Mouse (Mus musculus): Measurements from ENCODE around the gene Ist1. TPM values are rescaled to one million over a fixed set of nuclear protein-coding genes. Genes with fewer than 3 reads are reported as not detected.

Gene Ist1
- 54.9 and 58.1 TPM in 2 replicates for polyA plus RNA-seq (2015; fragmentation: Nextera tagmentation; extraction: Ambion mirVana)

GRCm38 (mm10) chr8:109693146-109693900 is at the start of gene Ist1:
Gene Ist1, minus strand, starts transcription at chr8:109693260.

DNA sequence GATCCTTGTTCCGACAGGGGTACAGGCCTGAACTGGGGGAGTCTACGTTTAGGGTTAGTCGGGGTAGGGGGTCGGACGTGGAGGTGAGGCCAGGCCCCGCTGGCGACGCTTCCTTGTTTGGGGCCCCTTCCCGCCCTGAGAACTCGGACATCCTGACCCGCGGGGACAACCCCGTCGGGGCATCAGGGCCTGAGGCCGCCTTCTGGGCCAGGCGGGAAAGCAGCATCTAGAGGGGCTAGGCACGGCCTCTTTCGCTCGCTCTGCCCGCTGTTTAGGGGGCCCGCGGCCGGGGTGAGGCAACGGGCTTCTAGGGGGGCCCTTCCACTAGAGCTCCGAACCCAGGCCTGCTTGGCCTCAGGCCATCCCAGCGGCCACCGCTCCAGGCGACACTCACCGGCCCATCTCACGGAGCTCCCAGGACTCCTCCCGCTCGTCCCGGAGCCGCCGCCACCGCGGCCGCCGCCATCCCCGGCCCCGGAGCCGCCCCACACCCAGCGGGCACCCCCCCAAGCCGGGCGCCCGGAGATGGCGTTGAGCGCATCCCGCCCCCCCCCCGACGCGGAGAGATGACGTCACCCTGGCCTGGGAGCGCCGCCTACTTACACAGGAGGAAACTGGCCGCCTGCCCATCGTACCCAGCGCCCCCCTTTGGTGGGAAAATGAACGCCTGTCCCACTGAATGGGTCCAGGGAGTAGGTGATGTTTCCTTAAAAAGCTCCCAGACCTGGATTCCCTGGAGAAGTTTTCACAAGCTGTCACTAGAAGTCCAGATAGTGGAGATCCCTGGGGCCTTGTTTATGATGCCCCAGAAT is 44.4 kb upstream of the Ist1 start, which contains the start of gene Atxn1l:
Gene Atxn1l, minus strand, starts transcription at position 503 of the 812 bp plus-strand sequence.

GRCm38 (mm10) chr8:109705320-109706075 is 12.4 kb upstream of the Ist1 start, which contains the start of gene Zfp821:
Gene Zfp821, plus strand, starts transcription at chr8:109705546.

Other genes starting within 250 kb of the Ist1 start
- not detected in 2 replicates for gene Pmfbp1, start 199.2 kb downstream of the Ist1 start, polyA plus RNA-seq (2015; fragmentation: Nextera tagmentation; extraction: Ambion mirVana)
- gene Dhx38, start 127.4 kb downstream of the Ist1 start, polyA plus RNA-seq (2015; fragmentation: Nextera tagmentation; extraction: Ambion mirVana) = 7.0 and 7.3 TPM in 2 replicates
- 17.7 and 17.8 TPM in 2 replicates for gene Txnl4b, start 127.4 kb downstream of the Ist1 start, polyA plus RNA-seq (2015; fragmentation: Nextera tagmentation; extraction: Ambion mirVana)
- gene Hp, start 114.1 kb downstream of the Ist1 start, polyA plus RNA-seq (2015; fragmentation: Nextera tagmentation; extraction: Ambion mirVana) = 3.9 and 48.4 TPM in 2 replicates
- gene Dhodh, start 84.6 kb downstream of the Ist1 start, polyA plus RNA-seq (2015; fragmentation: Nextera tagmentation; extraction: Ambion mirVana) = 19.8 and 22.7 TPM in 2 replicates
- 0.04 and 0.15 TPM in 2 replicates for gene Pkd1l3, start 78.7 kb downstream of the Ist1 start, polyA plus RNA-seq (2015; fragmentation: Nextera tagmentation; extraction: Ambion mirVana)
- 8.3 and 9.0 TPM in 2 replicates for gene Zfp821, start 12.3 kb upstream of the Ist1 start, polyA plus RNA-seq (2015; fragmentation: Nextera tagmentation; extraction: Ambion mirVana)
- 3.2 and 3.3 TPM in 2 replicates for gene Atxn1l, start 44.5 kb upstream of the Ist1 start, polyA plus RNA-seq (2015; fragmentation: Nextera tagmentation; extraction: Ambion mirVana)
- 16.7 and 18.4 TPM in 2 replicates for gene Ap1g1, start 85.3 kb upstream of the Ist1 start, polyA plus RNA-seq (2015; fragmentation: Nextera tagmentation; extraction: Ambion mirVana)
- 0.82 and 1.2 TPM in 2 replicates for gene Phlpp2, start 175.3 kb upstream of the Ist1 start, polyA plus RNA-seq (2015; fragmentation: Nextera tagmentation; extraction: Ambion mirVana)

Measured in skeletal muscle tissue, postnatal 0 days (tissue).